Mouse (Mus musculus) spleen, adult 12 weeks (tissue): ENCODE measurements at regions not wholly inside any gene's neighbourhood (a gene's known extent, or its start where the extent isn't known, plus 50 kb on each side); places are given as distances from the start of the nearest gene placed in this dataset.

Experiments
- DNase-seq: peaks from one replicate; pipeline ENCODE4 v3.0.0; 2022; ENCODE audit warnings: low spot score

DNA sequence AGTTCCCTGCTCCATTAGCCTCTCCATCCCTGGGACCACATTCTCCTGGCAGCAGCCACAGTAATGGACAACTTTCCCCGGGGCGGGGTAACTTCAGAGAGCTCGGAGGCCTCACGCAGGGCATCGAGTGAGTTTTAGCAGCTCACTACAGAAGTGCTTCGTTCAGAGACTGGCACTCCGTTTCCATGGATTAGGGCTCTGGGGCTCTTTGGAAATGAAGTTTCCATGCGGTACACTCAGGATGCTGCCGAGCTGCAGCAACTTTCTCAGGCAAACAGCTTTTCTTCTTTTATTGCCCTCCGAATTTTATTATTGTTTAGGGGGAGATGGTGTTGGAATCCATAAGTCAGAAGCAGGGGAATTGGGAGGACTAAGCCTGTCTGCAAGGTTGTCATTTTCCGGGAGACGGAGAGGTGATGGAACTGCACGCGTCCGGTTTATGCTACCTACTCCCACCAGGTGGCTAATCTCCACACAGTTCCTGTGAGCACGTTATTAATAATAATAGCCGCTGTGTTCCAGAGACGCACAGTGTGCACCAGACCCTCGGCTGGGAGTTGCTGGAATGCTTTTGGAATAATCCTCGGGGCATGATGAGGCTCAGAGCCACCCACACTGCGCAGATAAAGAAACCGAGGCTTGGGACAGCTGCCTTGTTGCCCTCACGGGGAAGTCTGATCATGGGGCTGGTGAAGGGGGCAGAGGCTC, 460.4 kb upstream of the 3110018I06Rik start:
- no peak for DNase-seq

DNA sequence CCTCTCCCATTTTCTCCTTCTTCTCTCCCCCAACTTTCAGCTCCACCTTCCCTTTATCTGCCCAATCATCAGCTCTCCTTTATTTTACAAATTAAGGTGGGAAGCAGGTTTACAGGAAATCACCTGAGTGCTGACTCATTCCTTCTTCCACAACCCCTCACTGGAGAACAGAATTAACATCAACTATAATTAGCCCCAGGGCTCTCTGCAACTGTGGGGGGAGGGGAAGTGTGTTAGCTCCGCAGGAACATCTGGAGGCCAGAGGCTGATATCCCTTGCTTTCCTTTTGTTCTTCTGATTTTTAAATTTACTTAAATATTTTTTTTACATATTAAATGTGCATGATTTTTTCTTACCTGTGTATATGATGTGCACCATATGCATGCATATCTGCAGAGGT, 459.4 kb upstream of the 3110018I06Rik start:
- no peak for DNase-seq

DNA sequence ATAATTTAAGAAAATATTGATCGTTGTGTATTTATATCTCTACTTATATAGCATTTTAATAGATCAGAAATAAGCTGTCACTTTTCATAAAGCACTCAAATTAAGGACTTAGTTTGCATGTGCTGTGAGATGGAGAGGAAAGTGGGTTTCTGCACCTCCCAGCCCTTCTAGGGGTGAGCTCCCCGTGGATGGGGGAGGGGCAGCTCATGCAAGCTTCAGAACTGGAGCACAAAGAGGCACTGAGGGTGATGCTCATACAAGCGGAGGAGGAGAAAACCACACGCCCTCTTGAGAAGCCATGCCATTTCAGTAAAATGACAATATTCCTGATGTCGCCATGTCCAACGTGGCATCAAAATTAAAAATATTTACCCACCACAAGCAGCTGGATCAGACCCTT, 452.1 kb upstream of the 3110018I06Rik start:
- DNase-seq, result no peak

DNA sequence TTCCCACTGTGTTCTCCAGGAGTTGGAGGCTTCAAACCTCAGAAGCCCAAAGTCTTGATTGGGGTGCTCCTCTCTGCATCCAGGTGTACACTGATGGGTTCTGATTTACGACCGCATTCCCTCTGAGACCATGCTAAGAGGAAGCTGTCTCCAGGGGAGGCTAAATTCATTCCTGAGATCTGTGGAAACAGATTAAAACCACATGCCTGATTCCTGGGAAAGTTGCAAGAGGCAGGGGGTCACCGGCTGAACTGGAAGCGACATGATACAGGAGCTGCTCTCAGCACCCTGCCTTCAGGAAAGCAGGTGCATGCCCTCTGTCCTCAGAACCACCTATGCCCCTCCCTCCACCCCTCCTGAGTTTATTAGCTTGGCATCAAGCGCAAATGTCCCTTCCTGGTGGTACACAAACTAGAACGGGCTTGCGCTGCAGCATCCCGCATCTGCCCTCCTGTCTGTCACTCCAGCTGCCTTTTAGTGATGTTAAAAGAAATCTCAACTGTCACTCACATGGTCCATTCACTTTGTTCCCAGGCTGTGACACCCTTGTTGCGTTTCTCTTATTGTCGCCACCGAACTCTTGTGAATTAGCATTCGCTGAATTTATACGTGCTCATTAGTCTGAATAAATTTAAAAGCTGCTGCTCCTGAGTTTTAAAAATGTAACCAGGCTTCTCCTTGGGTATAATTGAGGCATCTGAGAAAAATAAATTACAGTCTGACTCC, 446.3 kb upstream of the 3110018I06Rik start:
- DNase-seq, result no peak

DNA sequence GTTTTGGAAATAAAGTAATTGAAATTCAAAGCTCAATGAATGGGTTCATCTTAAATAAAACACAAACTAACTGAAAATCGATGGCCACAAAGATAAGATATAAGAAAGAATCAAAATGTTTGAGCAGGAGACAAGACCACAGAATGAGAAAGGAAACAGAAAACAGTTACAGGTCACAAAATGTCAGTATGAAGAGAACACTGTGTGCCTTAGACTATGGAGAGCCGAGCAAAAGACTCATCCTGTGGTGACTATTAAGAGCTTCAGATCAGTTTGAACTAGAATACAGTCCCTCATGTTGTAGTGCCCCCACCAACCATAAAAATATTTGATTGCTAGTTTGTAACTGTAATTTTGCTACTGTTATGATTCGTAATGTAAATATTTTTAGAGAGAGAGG, 441.9 kb upstream of the 3110018I06Rik start:
- no peak for DNase-seq

DNA sequence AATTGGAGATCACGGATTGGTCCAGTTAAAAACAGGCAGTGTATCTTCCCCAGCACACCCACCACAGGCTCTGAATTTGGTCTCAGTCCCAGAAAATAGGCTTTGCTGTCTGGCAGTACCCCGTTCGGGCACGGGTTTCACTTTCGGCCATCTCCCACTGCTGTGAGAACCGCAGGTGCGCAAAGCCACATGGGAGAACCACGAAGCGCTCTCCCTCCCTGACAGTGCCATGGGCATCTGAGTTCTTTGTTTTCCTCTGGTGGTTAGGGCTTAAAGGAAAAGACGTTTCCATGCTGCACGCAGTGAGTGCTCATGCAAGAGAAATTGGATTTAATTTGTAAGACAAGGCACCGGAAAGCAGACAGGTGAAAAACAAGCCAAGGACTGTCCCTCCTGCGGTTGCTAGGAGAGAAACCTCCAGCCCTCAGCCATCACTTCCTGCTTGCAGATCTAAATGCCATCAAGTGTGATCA, 441.3 kb upstream of the 3110018I06Rik start:
- no peak for DNase-seq

DNA sequence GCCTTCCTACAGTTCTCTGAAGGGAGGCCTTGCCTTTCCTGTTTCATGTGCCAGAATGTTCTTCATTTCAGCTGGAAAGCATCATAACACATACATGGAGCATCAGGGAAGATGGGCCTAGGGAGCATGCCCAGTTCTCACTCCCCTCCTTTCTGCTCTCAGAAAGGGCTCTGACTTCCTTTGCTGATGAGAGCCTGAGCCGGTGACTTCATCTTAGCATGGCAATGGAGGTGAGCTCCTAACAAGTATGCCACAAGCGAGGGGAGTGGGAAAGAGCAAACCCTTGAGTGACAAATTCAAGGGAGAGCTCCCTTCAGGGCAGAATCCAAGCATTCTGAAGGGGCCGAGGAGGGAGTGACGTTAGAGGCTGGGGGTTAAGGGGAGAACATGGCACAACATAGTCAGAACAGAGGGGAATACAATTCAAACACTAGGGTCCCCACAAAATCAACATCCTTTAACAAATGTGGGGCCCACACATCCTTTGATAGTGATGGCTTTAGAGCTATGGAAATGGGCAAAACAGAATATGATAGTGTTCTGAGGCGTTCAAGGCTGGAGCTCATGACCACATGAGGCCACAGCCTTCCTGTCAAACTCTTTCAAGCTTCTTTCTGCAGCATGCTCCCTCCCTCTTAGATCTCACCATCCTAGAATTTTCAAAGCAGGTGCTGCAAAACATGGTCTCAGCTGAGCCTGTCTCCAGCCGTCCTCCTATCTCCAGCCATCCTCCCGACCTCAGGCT, 437.4 kb upstream of the 3110018I06Rik start:
- DNase-seq, result no peak

DNA sequence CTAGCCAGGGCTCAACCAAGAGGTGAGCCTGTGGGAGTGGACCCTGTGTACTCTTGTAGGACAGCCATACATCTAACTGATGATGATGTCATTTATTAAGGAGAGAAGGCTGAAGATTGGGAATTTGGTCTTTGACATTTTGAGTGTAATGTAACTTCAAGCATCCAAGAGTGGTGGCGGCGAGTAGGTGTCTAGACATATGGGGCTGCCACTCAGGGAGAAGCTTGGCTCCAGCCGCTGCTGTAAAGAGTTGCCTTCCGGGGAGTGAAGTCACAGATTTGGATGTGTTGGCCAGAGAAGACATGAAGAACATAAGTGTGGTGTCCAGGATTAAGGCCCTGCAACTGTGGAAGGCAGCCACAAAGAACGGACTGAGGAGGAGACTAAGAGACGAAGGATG, 436.3 kb upstream of the 3110018I06Rik start:
- DNase-seq, result no peak

DNA sequence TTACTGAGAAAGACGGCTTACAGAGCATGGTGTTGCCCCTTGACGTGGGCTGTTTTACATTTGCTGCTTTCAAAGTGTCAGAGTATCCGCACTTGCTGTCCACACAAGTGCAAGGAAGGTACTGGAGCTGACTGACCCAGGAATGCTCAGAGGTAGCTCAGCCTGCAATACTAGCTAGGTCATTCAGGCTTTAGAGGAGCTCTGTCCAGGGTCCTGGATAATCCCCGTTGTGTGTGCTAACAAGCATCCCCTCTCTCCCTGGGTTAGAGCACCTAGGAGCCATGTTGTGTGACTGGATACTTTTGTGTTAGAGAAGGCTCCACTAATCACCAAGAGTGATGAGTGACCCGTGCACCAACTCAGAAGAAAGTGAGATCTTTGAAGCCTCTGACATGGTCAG, 431.9 kb upstream of the 3110018I06Rik start:
- no peak for DNase-seq

DNA sequence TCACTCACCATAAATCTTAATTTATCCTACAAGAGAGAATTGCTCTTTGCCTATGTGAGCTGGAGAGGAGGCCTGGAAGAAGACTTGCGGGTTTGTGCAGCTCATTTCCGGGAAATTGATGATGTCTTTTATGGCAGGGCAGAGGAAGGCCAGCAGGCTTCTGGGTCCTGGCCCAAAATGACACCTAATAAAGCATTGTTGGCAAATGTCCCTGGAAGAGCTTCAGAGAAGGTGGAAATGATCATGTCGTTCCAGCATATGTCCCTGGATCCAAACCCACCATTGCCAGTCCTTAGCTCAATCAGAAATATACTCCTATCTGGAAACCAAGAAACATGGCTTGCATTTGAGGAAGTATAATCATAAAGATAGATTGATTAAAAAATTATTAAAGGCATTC, 427.9 kb upstream of the 3110018I06Rik start:
- DNase-seq, result no peak

DNA sequence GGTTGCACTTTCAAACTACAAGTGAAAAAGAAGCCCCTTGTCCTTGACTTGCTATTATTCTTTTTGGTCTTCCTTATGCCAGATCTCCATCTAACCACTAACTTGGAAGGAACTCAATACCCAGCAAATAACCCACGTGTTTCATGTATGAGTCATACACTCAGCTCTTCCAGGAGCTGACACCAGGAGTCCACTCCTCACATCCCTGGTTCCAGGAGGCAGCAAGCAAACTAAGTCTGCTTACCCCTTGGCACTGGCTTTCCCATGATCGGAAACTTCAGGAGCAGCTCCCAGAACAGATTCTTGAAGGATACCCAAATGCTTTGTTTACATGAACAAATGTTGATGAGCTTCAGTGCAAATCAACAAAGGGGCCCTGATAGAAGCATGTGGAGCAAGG, 421.1 kb upstream of the 3110018I06Rik start:
- no peak for DNase-seq

DNA sequence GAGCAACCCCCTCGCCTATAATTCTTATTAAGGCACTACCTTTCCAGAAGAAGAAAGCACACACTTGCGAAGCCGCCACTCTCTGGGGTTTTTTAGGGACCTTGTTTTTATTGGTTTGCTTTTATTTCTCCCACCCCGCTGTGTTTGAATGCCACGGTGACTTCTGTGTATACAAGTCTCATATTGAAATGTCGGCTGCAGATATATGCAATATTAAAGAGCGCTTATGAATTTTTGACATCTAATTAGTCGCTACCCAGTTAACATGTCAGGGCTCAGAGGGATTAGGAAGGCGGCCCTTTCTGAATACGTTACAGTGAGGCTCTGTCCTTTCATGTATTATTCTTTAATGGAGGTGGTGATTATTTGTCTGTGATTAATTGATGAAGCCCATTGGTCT, 405.9 kb upstream of the 3110018I06Rik start:
- DNase-seq, result no peak

DNA sequence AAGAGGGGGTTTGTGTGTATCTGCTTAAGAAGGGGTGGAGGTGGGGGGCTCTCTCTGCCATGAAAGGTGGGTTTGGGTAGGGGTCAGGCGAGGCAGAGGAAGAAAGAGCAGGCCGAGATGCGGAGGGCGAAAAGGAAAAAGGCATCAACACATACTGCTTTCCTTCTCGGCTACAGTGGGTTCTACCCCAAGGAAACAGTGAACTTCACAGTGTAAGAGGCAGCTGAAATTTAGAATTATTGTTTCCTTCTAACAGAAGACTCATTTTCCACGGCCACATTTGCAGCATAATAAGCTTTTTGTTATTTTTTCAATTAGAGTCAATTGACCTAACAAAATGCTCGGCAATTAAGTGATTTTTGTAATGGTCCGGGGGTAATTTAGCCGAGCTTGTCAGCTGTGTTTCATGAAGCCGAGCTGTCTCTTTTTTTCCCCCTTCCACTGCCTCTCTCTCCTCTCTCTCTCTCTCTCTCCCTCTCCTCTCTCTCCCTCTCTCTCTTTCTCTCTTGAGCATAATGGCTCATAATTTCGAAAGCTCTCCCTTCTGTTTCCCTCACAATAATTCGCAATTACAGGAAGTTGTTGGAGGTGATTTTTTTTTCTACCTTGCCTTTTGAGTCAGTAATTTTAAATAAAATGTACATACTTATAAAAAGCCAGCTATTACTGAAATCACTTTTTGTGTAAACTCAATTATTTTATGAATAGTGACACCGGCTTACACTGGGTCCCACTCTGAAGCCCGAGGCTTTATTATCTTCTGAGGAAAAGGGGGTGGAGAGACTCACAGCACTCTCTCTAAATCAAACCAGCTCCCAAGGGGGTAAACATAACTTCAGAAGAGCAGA, 403.1 kb upstream of the 3110018I06Rik start:
- DNase-seq, result no peak

DNA sequence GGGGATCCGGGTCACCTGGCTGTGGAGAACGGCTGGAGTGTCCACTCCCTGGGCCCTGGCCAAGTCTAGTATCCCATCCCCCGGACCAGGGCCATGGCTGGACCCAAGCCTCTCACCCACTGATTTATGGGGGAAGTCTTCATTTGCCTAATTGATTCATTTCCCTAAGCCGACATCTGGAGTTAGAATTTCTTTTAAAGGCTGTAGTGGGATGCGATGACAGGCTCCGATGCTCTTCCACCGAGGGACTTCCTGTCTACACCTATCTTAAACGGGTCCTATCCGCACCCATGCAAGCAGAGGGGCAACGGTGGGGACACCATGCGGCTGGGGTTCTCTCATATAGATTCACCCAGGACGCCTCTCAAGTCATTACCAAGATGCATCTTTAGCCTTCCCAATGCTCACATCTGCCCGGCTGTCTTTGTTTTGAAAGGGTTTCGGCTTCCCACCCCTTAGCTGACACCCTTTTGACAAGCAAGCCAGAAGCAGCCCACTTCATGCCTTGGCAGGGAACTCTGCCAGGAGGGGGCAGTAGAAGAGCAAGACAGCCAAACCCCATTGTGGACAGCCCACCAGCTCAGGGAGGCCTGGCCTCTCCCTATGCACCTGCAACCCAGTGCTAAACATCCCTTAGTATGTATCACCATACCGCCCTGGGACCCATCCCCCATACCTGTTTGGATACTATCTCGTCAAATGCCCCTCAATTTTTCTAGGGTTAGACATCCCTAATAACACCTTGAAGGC, 402.4 kb upstream of the 3110018I06Rik start:
- peak; percentile 6 for DNase-seq

DNA sequence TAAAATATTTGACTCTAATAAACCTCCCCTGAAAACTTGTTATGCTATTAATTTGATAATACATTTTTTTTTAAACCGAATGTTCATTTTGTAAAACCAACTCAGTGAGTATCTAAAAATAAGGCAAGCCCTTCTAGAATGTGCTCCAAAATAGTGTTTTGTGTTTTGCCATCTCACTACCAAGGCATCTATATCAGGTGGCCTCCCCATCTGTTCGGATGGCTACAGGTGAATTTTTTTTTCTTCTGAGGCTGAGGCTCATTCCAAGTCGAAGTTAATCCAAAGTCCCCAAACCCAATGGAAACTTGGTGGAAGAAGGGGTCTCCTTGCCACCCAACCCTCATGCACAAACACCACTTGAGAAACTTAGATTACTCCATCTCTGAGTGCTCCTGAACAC, 396.3 kb upstream of the 3110018I06Rik start:
- no peak for DNase-seq

DNA sequence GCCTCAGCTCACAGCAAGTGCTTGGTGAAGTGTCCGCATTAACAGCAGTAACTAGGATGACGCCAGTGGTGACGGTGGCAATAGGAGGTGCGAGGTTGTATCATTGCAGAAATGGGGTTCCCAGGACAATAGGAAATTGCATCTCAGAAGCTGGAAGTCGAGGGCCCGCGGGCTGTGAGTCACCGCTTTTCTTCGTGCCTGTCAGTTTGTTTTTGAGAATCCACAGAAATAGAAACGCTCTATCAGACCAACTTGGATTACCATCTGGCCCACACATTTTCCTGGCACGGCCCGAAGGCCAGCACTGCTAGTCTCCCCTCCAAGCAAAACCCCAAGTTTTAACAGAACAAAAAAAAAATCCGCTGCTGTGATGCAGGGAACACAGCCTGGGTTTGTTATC, 395.1 kb upstream of the 3110018I06Rik start:
- DNase-seq, result no peak

DNA sequence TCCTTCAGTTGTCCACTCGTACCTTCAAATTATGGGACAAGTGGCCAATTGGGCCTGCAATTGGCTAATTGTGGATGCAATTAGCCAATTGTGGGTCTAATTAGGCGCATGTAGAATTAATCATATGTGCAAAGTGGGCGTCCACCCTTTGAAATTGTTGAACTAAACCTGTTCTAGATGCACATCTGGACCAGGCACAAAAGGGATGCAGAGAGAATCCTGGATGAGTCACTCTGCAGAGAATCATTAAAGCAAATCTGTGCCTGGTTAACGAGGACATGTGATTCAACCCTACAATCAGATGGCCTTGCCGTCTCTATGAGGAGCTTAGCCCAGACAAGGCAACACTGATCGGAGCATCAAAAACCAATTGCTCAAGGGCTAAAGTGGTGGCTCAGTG, 393.0 kb upstream of the 3110018I06Rik start:
- DNase-seq, result no peak

DNA sequence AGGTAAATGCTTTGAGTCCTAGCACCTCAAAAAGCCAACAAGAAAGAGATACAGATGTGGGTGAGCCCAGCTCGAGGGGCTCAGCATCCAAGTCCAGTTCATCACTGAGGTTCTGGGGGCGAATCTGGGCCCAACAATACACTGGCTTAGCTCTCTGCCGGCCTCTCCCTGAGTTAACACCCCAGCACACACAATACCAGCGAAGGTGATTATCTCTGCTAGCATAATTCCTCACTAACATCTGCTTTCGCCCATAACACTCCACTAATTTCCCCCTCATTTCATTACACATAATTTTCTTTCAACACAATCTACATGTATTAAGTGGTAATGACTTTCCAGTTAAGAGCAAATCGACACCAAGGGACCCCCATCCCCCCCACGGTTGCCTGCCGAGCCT, 383.9 kb upstream of the 3110018I06Rik start:
- DNase-seq, result no peak

DNA sequence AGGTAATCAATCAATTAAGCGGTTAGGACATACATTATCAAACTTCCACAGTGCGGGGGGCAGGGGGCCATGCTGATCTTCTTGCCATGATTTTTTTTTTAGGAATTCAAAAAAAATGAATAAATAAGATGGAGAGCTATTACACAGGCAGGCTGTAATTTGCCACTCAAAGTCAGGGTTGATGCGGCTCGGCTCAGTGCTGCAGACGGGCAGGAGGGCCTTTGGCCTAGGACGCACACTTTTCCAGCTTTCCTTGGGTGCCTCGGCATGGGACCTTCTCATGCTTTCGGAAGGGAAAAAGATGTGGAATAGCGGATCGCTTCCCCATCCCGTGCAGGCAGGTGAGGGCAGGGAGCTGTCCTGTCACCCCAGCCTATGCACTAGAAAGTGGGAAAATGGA, 383.4 kb upstream of the 3110018I06Rik start:
- DNase-seq, result no peak

DNA sequence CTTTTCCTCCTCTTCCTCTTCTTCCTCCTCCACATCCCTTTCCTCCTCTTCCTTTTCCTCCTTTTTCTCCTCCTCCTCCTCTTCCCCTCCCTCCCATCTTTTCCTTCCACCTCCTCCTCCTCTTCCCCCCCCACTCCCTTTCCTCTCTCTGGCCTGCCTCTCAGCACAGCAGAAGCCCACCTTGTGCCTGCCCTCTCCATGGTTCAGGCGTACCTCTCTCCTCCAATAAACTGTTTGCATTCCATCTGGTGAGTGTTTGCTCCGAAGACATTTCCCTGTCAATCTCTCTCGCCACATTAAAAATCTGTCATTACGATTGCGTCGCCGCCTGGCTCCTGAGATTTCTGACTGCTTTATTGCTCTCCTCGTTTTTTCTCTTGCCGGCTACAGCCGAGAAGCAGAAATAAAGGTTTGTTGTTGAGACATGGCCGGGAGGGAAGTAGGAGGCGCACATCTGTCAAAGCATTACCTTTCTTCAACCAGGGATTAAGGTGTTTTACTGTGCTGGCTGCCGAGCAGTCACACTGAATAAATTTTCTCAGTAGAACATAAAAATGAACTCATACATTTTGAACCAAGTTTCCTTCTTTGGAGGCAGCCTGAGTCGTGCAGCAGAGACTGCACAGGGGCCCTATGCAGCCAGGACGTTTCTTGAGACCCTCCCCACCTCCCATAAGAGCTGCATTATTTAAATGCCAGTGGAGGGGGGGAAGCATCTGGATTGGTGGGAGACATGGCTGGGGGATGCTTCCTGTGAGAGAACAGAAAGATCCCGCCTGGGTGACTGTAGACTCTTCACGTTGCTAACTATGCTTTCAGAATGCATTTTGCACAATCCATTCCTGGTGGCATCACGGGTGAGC, 376.3 kb upstream of the 3110018I06Rik start:
- no peak for DNase-seq
